Mouse (Mus musculus) frontal cortex, adult 2 months (tissue): ENCODE measurements around the gene Mpp3. TPM values are rescaled to one million over a fixed set of nuclear protein-coding genes. Genes with fewer than 3 reads are reported as not detected.

Source experiments
- DNase-seq, 2 experiments: peaks; one replicate each; pipeline ENCODE4 v3.0.0; 2022; ENCODE audit warnings: low spot score in 1 of 2; ENCODE audit errors: extremely low spot score in 1 of 2
- polyA plus RNA-seq: library from polyadenylated mRNA; depleted of rRNA; stranded (reverse); fragments of >200 nt; gene quantifications from 2 replicates; pipeline ENCODE4 v1.2.3, GENCODE M21; 2012

The Mpp3 gene
- polyA plus RNA-seq, 1 experiment = 51.0 TPM

DNA sequence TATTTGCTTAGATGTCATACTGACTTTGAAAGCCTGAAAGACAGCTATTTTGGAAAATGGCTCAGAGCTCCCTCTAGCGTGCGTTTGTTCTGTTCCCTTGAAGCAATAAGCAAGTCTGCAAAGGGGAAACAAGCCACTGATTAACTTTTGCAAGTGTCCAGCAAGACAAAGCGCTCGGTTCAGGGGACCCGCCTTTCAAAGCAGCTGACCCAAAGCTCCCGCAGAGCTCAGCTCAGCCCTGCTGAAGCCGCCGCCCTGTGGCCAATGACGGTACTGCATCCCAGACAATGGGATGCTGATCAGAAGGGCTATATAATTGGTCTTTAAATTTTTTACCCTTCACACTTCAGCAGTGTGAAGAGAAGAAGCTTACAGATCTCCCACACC is 11.9 kb upstream of the Mpp3 start:
- peak in 1 of 2 experiments; percentile 85 for DNase-seq

DNA sequence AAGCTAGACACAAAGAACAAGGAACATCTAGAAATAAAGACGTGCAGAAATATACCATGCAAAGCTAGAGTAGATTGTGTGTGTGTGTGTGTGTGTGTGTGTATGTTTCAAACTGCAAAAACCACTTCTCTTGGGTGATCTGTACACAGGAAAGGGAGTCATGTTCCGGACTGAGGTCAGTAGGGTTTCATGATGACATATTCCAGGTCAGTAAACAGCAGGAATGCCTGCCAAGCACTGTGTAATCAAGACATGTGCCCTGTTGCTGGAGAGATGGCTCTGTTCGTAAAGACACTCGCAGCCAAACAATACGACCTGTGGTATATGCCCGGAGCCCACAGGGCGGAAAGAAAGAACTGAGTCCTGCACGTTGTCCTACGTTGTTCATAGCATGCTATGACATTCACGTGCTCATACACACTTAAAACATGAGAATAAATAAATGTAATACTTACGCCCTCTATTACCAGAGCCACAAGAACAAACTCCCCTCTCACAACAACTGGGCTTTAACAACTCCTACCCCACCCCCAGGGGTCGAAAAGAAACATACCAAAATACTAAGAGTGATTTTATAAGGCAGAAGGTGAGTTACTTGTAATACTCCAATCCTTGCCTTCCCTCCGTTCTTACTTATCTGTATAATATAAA is 11.4 kb upstream of the Mpp3 start:
- no peak for DNase-seq

DNA sequence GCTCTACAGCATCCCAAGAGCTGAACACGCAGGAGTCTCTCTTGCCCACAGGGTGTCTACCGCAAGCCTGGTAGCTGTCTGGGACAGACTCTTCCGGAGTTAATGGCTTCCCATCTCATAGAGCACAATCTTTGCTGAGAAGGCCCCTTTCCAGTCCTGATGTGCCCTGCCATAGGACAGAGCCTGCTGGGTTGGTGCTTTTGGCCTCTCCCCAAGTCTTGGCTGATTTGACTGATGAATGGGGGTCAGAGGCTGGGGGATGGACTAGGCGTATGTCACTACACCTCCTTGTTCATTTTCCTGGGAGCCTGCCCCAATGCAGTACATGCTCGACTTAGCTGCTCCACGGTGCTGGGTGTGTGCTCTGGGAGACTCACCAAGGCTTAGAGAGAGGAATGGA is 9.5 kb upstream of the Mpp3 start:
- DNase-seq = no peak

DNA sequence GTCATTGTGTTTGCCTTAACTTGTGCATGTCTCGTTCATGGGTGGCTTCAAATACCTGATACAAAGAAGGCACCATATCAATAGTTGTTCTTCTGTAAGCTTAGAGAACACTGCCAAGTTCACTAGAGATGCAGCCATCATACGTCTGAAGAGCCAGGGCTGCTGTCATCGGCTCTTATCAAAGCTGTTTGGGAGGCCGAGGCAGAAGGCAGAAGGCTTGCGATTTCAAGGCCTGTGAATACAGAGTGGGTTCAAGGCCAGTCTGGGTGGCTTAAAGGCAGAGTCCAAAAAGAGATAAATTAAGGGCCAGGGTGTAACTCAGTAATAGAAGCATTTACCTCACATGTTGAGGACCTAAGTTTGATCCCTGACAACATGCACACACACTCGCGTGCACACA is 8.1 kb upstream of the Mpp3 start:
- DNase-seq = no peak

DNA sequence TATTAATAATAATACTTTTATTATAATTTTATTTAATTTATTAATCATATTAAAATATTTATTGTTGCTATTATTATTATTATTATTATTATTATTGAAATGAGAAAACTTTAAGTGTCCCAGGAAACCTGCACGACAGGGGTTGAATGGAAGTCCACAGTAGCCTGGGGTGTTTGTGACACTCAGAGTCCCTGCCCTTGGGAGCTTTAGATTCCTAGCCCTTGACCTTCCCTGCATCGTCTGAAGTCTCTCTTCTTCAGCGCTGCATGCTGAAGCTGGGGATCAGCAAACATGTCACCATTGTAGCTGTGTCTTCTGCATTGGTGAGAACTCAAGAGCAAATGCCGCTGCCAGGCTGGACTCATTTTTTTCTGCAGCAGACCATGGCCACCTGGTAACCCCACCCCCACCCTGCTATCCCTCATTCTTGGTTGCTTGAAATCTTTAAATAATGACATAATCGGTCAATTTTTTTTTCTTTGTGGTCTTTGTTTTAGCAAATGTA is 7.2 kb upstream of the Mpp3 start:
- no peak for DNase-seq

DNA sequence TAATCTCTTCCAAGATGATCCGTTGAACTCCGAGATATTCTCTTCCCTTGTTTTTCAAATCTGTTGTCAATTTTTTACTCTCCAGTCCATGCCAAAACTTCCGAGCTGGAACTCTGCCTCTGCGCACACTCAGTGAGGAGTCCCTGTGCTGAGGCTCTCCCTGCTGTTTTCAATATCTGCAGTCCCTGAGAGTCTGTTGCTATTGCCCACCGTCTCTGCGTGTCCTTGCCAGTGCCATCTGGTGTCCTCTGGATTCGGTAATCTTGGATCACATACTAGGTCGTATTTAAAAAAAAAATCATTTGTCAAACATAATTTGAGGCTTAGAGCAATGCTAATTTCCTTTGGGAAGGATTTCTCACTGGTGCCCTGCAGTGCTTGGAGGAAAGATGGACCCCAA is 6.6 kb upstream of the Mpp3 start:
- DNase-seq = no peak

DNA sequence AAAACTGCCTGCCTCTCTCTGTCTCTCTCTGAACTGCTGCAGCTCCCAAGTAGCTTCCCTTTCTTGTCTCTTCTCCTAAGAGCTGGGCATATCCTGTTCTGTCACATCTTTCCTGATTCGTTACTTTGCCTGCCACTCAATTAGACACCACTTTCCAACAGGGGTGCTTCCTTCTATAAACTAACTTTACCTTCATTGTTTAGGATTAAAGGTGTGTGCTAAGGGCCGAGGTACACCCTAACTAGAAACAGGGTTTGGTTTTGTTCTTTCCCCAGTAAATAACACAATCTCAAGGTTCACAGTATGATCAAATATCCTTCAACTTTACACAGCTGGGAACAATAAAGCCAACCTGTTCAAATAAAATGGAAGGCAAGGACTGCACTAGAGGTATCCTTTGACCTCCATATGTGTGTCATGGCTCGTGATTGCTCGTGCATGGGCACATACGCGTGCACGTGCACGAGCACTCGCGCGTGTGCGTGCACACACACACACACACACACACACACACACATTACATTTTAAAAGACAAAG is 4.9 kb upstream of the Mpp3 start:
- DNase-seq = no peak

DNA sequence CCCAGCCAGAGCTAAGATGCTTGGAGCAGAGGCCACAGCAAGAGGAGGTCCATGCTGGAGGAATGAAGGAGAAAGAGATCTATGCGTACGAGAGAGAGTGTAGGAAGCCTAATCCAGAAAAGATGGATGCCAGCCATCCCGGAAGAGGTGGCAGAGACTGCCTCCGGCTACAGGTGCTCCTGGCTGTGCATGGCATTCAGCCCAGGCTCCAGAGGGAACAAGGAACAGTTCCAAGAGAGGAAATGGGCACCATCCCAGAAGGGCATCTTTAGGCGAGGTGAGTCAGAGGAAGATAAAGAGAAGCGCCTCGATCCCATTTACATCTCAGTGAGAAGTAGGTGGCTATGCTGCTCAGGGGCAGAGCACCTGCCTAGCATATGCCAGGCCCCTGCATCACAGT is 2.9 kb upstream of the Mpp3 start:
- peak in 1 of 2 experiments; percentile 80 for DNase-seq

DNA sequence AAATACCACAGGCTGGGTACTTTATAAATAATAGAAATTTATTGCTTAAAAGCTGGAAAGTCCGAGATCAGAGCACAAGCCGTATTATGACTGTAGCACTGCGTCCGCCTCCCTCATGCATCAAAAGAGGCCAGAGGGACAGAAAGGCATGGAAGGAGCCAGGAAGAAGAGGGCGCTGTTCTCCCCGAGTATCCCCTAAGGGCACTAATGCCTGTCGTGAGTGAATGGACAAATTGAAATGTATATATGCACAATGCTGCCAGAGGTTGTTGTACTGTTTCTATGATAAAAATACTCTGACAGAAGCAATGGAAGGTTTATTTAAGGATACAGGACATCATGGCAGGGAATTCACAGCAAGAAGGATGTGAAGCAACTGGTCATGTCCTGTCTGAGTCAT is 1.7 kb upstream of the Mpp3 start:
- no peak for DNase-seq

DNA sequence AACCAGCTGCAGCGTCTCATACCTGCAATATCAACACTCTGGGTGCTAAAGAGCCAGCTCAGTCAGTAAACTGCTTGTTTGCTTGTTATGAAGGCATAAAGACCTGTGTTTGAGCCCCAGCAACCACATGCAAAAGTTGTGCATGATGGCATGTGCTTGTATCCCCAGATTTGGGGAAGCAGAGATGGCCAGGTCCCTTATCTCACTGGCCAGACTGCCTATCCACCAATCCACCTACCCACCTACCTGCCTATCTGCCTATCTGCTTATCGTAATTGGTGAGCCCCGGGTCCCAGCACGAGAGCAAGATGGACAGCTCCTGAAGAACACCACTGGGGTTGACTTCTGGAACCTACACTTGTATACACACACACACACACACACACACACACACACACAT is 1.0 kb upstream of the Mpp3 start:
- no peak for DNase-seq

DNA sequence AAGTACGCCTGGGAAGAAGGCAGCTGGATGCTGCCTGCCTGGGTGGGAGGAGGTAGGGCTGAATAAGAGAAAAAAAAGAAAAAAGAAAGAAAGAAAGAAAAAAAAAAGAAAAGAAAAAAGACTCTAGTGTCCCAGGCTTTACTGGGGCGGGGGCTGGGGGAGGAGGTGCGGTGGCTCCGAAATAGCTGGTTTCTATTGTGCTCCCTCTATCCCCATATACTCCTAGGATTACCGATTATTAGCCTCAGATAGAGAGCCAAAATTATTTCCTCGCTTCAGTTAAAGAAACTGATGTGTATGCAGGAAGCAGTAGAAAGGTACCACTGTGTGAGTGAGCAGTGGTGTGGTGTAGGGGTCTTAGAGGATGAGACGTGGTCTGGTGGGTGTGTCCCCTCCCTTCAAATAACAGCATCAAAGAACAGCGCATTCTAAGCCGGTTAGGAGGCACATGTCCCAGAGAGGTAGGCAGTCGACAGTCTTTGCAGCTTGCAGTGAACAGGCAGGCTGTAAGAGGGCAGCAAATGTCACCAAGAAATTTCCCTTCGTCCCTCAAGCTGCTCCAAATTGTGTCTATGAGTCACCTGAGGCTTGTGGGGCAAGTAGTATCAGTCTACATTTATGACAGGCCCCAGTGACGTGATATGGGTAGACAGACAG is 772 bp downstream of the Mpp3 start:
- DNase-seq = peak in 1 of 2 experiments; percentile 39

DNA sequence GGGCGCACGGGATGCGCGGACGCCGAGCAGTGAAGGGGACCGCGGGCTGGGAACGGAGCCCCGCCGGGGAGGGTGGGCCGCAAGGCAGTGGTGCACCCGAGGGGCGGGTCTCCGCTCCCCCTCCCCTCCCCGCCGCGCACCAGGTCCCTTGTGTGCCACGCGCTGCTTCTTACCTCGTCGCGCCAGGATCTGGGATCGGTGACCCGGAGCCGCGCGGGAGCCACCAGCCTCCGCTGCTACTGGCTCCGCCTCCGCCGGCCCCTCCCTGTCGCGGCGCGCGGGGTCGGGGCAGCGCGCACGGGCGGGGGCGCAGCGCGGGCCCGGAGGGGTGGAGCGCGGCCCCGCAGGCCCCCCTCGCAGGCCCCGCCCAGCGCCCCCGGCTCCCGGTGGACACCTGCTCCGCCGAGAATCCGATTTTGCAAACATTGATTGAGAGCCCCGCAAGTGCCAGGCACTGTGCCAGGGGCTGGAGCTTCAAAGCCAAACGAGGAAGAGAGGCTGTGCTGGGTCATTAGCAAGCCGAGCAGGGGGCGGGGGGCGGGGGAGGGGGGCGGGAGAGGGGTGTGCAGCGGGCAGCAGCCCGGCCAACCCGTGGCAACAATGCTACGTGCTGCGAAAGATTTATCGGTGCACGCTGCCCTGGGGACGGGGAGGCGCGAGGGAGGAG is 1.4 kb downstream of the Mpp3 start:
- DNase-seq = peak in 1 of 2 experiments; percentile 59

DNA sequence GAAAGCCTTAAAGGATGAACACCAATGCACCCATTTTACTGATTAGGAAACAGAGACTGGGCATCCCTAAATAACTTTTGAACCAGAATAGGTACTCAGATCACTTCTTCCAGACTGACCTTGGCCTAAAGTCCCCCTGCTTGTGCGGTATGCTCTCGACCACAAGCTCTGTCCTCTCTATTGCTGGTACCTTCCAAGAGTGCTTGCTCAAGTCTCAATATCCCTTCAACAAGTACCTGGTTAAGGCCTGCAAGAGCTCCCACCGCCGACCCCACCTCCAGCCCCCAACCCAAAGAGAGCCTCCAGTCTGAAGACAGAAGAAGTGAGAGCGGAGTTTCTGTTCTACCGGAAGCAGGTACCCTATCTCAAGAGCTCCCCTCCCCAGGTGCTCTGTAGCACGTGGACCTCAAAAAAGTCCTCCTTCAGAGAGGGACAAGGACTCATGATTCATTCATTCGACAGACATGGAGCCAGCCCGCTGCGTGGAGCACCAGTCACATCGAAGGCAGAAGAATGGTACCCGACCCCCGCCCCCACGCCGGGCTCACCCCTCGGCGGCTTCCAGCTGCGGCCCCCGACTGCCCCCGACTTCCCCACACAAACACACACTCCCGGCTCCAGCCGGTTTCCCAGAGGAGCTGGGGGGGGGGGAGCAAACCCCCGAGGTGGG is 2.1 kb downstream of the Mpp3 start:
- peak in 1 of 2 experiments; percentile 39 for DNase-seq

DNA sequence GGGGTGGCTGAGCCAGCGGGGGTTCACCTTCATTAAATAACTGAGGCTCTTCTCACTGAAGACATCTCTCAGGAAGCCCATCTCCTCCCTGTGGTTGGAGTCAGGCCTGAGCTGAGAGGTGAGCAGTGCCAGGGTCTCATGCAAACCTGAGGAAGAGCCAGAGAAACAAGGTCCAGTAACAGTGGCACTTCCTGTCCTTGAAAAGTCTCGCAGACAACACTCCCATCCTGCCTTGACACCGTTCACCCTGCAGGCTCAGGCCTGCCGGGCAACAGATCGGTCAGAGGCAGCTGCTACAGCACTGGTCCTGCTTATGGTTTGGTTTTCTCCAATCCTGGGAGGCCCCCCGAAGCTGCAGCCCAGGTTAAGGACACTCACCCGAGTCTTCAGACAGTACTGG is 2.9 kb downstream of the Mpp3 start:
- no peak for DNase-seq

DNA sequence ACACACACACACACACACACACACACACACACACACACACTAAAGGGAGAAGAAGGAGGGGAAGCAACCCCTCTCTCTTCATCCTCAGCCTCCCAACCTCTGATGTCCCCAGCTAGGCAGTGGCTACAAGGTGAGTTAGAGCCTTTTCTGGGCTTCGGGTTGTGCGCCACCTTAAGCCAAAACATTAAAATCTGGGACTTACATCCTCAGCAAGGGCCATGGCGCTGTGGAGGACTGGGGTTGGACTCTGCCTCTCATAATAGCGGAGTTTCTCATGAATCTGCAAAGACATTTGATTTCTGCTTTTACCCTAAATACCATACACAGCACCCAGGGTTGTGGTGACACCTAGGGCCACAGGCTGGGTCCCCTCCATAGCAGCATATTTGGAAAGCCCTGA is 3.4 kb downstream of the Mpp3 start:
- no peak for DNase-seq

DNA sequence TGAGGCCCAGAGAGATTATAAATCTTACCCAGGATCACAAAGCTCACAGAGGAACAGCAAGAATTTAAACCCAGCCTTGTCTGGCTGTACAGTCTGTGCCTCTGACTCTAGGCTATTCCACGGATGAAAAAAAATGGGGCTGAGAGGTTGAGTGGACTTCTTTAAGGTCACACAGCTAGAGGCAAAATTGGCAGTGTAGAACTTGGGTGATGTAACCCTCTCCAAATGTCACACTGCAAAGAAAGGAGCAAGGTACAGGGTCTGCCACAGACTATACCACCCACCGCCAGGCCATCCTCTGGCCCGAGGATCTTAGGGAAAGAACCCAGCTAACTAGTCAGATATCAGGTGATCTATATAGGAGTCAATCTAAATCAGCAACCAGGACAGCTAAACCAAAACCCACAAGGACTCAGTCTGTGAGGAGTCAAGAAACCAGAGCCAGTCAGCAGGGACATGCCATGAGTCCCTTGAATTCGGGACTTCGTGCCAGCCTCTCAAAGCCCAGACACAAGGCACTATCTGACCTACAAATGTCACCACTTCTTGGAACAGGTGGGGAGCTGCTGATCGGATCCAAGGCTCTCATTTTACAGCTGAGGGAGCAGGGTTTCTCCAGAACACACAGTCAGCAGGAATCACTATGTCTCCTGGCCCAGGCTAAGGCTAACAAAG is 4.0 kb downstream of the Mpp3 start:
- no peak for DNase-seq

DNA sequence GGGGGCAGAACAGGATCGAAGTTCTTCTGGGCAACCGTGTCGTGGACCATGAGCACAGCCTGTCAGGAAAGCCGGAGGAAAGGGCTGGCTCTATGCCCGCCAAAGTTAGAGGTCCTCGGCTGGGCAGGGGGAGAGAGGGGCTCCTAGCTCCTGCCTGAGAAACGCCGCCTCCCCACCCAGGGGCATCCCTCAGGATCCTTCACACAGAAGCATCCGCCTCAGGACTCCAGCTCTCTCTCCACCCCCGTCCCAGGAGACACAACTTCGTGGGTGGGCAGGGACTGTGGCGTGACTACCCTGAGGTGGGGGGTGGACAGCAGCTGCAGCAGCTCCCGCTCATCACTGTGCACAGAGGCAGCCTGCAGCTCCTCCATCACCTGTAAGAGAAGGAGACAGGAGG is 4.9 kb downstream of the Mpp3 start:
- peak in 1 of 2 experiments; percentile 74 for DNase-seq

DNA sequence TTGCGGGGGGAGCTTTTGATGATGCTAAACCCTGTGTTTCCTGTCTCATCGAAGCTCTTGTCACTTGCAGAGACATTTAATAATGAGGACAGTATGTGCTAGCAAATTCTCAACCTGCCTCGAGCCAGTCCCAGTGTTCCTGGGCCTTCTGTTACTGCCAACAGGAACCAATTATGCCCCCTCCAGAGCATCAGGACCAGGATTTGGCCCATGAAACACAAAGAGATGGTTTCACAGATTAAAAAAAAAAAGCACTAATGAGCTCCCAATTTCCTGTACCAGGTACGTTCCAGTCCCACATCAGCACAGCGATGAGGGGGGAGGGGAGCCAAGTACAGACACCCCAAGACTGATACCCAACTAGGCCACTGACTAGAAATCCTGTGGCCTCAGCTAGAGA is 7.1 kb downstream of the Mpp3 start:
- no peak for DNase-seq

DNA sequence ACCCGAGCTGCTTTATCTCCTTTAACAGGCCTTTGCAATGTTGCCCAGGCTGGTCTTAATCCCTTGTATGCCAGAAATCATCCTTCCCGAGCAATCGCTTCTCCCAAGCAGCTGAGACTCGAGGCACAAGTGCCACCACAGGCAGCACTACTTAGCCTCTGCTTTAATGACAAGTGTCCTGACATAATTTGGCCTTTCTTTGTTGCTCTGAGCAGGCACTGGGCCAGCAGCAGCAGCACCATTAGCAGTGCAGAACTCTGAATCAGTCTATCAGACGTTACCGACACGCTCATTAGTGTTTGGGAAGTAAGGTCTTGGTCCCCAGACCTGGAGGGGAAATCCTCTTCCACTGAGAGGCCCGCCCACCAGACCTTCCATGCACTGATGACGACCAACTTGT is 8.5 kb downstream of the Mpp3 start:
- DNase-seq = no peak

DNA sequence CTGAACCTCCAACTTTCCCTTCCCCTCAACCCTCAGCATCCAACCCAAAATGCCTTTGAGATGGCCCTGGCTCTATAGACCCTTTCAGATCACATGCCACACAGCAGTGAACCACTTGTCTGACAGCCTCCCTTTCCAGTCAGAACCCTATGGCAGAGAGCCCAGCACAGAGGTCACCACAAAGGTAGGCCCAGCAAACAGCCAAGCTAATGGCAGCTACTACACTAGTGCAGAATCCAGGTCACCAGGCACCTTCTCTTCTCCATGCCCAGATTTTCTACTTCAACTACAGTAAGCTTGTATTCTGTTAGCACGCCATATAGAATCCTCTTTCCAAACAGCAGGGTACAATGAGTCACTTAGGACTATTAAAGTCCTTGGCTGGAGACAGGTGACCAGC is 12.1 kb downstream of the Mpp3 start:
- DNase-seq = no peak

DNA sequence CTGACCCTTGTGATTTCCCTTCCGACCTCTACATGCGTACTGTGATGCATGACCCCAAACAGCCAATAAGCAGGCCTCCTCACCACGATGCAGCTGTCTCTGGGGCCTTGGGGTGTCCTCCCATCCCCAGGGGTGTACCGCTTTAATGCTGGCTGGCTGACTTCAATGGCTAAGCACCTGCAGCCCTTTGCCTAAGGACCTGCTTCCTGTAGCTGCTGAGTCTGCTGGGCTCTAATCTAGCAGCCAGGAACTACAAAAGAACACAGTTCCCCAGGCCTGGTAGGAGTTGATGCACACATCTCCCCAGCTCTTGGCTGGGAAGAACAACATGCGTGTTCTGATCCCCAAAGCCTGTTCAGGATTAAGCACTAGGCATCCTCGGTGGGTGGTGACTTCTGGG is 12.8 kb downstream of the Mpp3 start:
- DNase-seq = no peak
